Mouse (Mus musculus) liver, embryonic 16.5 days (tissue): ENCODE data around the gene Snx29. TPM values are rescaled to one million over a fixed set of nuclear protein-coding genes. Genes with fewer than 3 reads are reported as not detected.

ENCODE experiments used
- ATAC-seq: fragments of 200-750 bp; cut with Nextera tagmentation; 2 replicates; pipeline ENCODE4 v1.8.0; 2017; ENCODE audit warnings: low read depth, mild to moderate bottlenecking, moderate number of reproducible peaks, moderate library complexity
- H3K27ac ChIP-seq: fragments of 300-500 bp; sonication (generic); 2 replicates; pipeline ENCODE4 v1.5.1; 2014; ENCODE audit warnings: mild to moderate bottlenecking, low read length
- H3K27me3 ChIP-seq: fragments of 300-500 bp; sonication (generic); 2 replicates; pipeline ENCODE4 v1.6.1; 2014; ENCODE audit warnings: low read depth, low read length, mixed read lengths; ENCODE audit not compliant: control insufficient read depth, insufficient read depth
- H3K36me3 ChIP-seq: fragments of 300-500 bp; sonication (generic); 2 replicates; pipeline ENCODE4 v1.6.1; 2014; ENCODE audit warnings: mild to moderate bottlenecking; ENCODE audit not compliant: control insufficient read depth, insufficient read depth
- H3K4me1 ChIP-seq: fragments of 300-500 bp; sonication (generic); 2 replicates; pipeline ENCODE4 v1.6.1; 2014; ENCODE audit warnings: low read depth, low read length, mixed read lengths; ENCODE audit not compliant: control insufficient read depth
- H3K4me2 ChIP-seq: fragments of 300-500 bp; sonication (generic); 2 replicates; pipeline ENCODE4 v1.6.1; 2014; ENCODE audit warnings: low read depth, low read length, mixed read lengths
- H3K4me3 ChIP-seq: fragments of 300-500 bp; sonication (generic); 2 replicates; pipeline ENCODE4 v1.5.1; 2014; ENCODE audit warnings: low read depth, mild to moderate bottlenecking, low read length
- H3K9ac ChIP-seq: fragments of 300-500 bp; sonication (generic); 2 replicates; pipeline ENCODE4 v1.6.1; 2014; ENCODE audit warnings: low read depth, low read length
- H3K9me3 ChIP-seq: fragments of 300-500 bp; sonication (generic); replicated peaks from 2 replicates; pipeline ENCODE4 v1.6.1; 2016; ENCODE audit warnings: low read length; ENCODE audit not compliant: control insufficient read depth
- WGBS: fragments of 180-500 bp; shearing (Covaris S2); extraction: QIAGEN DNeasy Blood & Tissue Kit; methylation state at CpG from one replicate; pipeline ENCODE4 v1.1.7; 2014; ENCODE audit not compliant: insufficient replicate concordance; 5-methylcytosine and 5-hydroxymethylcytosine counted together
- polyA plus RNA-seq: library from polyadenylated mRNA; unstranded; fragments of >200 nt; fragmentation: Nextera tagmentation; extraction: Ambion mirVana; gene quantifications from 2 replicates; pipeline ENCODE4 v1.2.1, GENCODE M21; 2015

The Snx29 gene
- polyA plus RNA-seq, 1 experiment from 2014 or later, result 4.6 TPM

GRCm38 (mm10) chr16:11670251-11670970, 347.7 kb downstream of the Snx29 start:
- Histone ChIP-seq H3K9ac (no peak overlapping the region), H3K36me3 (no peaks in the 10 kb centered on the region), H3K4me3 (no peak overlapping the region), H3K27ac (no peak overlapping the region), H3K9me3 (no peaks in the 10 kb centered on the region), H3K4me1 (no peaks in the 10 kb centered on the region), H3K27me3 (no peaks in the 10 kb centered on the region), H3K4me2 (no peak overlapping the region)
- no peak for ATAC-seq
- WGBS, result 74% methylated on average over 9 of the region's 9 CpGs

- Histone ChIP-seq H3K9ac (no peak overlapping the region), H3K9me3 (no peaks in the 10 kb centered on the region), H3K4me3 (no peak overlapping the region), H3K27me3 (no peaks in the 10 kb centered on the region), H3K4me2 (no peak overlapping the region), H3K27ac (no peak overlapping the region), H3K4me1 (no peaks in the 10 kb centered on the region), H3K36me3 (no peaks in the 10 kb centered on the region)
- WGBS, result 63% methylated on average over 6 of the region's 6 CpGs
- ATAC-seq, result no peak
Measured at GRCm38 (mm10) chr16:11670971-11671310, 348.2 kb downstream of the Snx29 start.

GRCm38 (mm10) chr16:11676006-11676405, 353.3 kb downstream of the Snx29 start:
- WGBS, result 42% methylated on average over 4 of the region's 4 CpGs

GRCm38 (mm10) chr16:11685264-11685663, 362.6 kb downstream of the Snx29 start:
- Histone ChIP-seq H3K9me3 (no peaks in the 10 kb centered on the region), H3K9ac (no peak overlapping the region), H3K27ac (no peak overlapping the region), H3K27me3 (no peaks in the 10 kb centered on the region), H3K4me2 (no peak overlapping the region), H3K36me3 (no peaks in the 10 kb centered on the region), H3K4me3 (no peak overlapping the region), H3K4me1 (no peaks in the 10 kb centered on the region)
- 67% methylated on average over 9 of the region's 9 CpGs for WGBS
- no peak for ATAC-seq

More at GRCm38 (mm10) chr16:11676006-11676405, 353.3 kb downstream of the Snx29 start:
- no peaks in the 10 kb centered on the region for H3K4me1 ChIP-seq
- no peaks in the 10 kb centered on the region for H3K9me3 ChIP-seq
- no peak overlapping the region for H3K4me2 ChIP-seq
- no peaks in the 10 kb centered on the region for H3K36me3 ChIP-seq
- no peak overlapping the region for H3K27ac ChIP-seq
- no peak overlapping the region for H3K9ac ChIP-seq
- no peak overlapping the region for H3K4me3 ChIP-seq
- ATAC-seq, result no peak
- H3K27me3 ChIP-seq, result no peaks in the 10 kb centered on the region

- no peaks in the 10 kb centered on the region for H3K36me3 ChIP-seq
- no peak overlapping the region for H3K4me2 ChIP-seq
- no peak for ATAC-seq
- no peaks in the 10 kb centered on the region for H3K27me3 ChIP-seq
- H3K4me1 ChIP-seq, result no peaks in the 10 kb centered on the region
- no peaks in the 10 kb centered on the region for H3K9me3 ChIP-seq
- no peak overlapping the region for H3K9ac ChIP-seq
- 71% methylated on average over 3 of the region's 3 CpGs for WGBS
- no peak overlapping the region for H3K27ac ChIP-seq
- no peak overlapping the region for H3K4me3 ChIP-seq
Measured at GRCm38 (mm10) chr16:11685735-11686340, 363.1 kb downstream of the Snx29 start.

GRCm38 (mm10) chr16:11687836-11688235, 365.1 kb downstream of the Snx29 start:
- no peaks in the 10 kb centered on the region for H3K9me3 ChIP-seq
- no peak overlapping the region for H3K4me3 ChIP-seq
- no peaks in the 10 kb centered on the region for H3K36me3 ChIP-seq
- H3K9ac ChIP-seq, result no peak overlapping the region
- H3K4me1 ChIP-seq, result no peaks in the 10 kb centered on the region
- no peaks in the 10 kb centered on the region for H3K27me3 ChIP-seq
- ATAC-seq, result no peak
- H3K27ac ChIP-seq, result no peak overlapping the region
- no peak overlapping the region for H3K4me2 ChIP-seq

- H3K36me3 ChIP-seq, result no peaks in the 10 kb centered on the region
- no peak overlapping the region for H3K27ac ChIP-seq
- WGBS, result 43% methylated on average over 4 of the region's 4 CpGs
- ATAC-seq, result no peak
- H3K4me2 ChIP-seq, result no peak overlapping the region
- H3K4me1 ChIP-seq, result no peaks in the 10 kb centered on the region
- H3K4me3 ChIP-seq, result no peak overlapping the region
- no peak overlapping the region for H3K9ac ChIP-seq
- no peaks in the 10 kb centered on the region for H3K27me3 ChIP-seq
- H3K9me3 ChIP-seq, result no peaks in the 10 kb centered on the region
Measured at GRCm38 (mm10) chr16:11688281-11689005, 365.7 kb downstream of the Snx29 start.

- H3K4me3 ChIP-seq, result no peak overlapping the region
- no peaks in the 10 kb centered on the region for H3K4me1 ChIP-seq
- WGBS, result 73% methylated on average over 8 of the region's 8 CpGs
- no peak for ATAC-seq
- H3K9ac ChIP-seq, result no peak overlapping the region
- no peak overlapping the region for H3K4me2 ChIP-seq
- no peak overlapping the region for H3K27ac ChIP-seq
- H3K27me3 ChIP-seq, result no peaks in the 10 kb centered on the region
- no peaks in the 10 kb centered on the region for H3K9me3 ChIP-seq
- no peaks in the 10 kb centered on the region for H3K36me3 ChIP-seq
Measured at GRCm38 (mm10) chr16:11690097-11690496, 367.4 kb downstream of the Snx29 start.

GRCm38 (mm10) chr16:11690756-11691155, 368.0 kb downstream of the Snx29 start:
- WGBS, result 37% methylated on average over 4 of the region's 4 CpGs

More at GRCm38 (mm10) chr16:11690756-11691155, 368.0 kb downstream of the Snx29 start:
- H3K36me3 ChIP-seq, result no peaks in the 10 kb centered on the region
- no peak overlapping the region for H3K27ac ChIP-seq
- H3K27me3 ChIP-seq, result no peaks in the 10 kb centered on the region
- no peaks in the 10 kb centered on the region for H3K9me3 ChIP-seq
- no peak overlapping the region for H3K9ac ChIP-seq
- no peak overlapping the region for H3K4me3 ChIP-seq
- H3K4me1 ChIP-seq, result no peaks in the 10 kb centered on the region
- no peak for ATAC-seq
- no peak overlapping the region for H3K4me2 ChIP-seq
